Mouse (Mus musculus): ENCODE data around the gene Pla2g2d.
"Not testable (repeated sequence)": the region's sequence is repeated elsewhere in the genome, so short reads cannot be mapped to it uniquely, and the experiment has no call there.

Gene Pla2g2d

DNA sequence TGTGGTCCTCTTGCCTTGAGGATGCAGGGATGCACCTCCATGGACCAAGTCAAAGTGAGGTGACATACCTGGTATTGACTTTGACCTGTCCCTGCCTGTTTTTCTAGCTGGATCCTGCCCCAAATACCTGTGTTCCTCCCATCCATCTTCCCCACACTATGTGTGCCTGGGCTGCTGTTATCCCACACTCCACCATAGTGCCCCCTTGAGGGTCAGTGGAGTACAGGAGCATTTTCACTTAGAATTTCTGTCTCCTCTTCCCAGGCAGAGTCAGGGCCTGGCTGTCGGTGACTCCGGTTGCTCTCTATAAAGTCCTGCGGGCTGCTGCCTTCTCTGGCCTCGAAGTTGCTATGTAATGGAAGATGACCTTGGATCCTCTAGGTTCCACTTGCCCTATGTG lies 10.2 kb downstream of the Pla2g2d start:
- no peak for DNase-seq

DNA sequence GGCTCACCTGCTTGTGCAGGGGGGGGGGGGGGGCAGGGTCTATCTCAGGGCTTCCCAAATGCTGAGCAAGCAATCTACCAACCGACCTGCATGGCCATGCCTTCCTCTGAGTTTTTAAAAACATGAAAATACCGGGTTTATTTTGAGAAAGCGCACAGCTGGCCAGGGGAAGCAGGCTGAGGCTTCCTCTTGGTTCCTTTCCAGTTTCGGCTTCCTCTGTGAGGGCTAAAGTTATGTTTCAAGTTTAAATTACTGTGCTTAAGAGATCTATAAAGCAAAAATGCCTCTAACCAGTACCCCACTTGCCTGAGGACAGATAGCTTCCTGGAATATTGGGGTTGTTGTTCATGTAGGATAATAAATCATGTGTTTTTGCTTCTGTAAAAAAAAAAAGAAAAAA lies 10.6 kb downstream of the Pla2g2d start:
- DNase-seq, result no peak

DNA sequence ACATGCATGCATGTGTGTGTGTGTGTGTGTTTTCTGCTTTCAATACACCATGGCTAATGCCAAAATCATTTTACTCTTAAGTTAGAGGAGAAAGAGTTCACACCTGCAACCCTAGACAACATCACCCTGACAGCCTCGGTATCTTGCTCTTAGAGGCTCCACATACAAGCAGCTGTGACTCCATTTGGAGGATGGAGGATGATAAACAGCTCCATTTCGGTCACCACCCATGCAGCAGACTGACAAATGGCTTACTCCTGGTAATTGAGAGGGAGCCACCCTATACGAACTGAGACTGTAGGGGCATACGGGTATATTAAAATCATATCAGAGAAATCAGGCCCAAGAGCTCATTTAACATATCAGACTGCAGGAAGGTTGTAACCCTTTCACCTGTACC lies 12.8 kb downstream of the Pla2g2d start:
- DNase-seq, result no peak

DNA sequence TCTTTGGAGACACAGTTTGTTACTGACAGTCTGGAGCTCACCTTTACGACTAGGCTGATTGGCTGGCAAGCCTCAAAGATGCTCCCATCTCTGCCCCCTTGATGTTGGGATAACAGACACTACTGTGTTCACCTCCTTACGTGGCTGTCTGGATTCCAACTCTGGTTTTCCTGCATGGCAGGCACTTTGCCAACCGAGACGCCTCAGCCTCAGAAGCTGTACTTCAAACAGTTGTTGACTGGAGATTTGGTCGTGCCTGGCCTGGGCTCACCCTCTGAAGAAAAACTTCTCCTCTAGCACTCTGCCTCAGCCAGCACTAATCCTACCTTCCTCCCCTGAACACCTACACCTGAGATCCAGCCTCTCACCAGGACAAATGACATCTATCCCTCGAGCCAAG lies 15.9 kb downstream of the Pla2g2d start:
- no peak for DNase-seq

DNA sequence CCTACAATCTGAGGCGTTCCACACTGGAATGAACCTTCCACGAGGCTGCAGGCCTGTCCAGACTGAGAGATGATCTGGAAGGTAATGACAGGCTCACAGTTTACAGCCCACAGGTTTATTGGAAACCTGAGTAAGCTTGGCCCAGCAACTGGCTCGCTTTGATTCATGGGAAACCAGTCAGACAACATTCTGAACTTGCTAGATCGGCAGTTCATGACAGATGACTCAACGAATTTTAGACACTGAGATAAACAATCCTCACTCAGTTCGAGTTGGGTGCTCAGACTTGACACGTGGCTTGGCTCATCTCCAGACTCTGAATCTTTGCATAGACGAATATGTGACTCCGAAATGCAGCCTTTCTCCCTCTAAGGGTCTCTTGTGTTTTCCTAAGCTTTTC lies 17.1 kb downstream of the Pla2g2d start:
- DNase-seq, result no peak

DNA sequence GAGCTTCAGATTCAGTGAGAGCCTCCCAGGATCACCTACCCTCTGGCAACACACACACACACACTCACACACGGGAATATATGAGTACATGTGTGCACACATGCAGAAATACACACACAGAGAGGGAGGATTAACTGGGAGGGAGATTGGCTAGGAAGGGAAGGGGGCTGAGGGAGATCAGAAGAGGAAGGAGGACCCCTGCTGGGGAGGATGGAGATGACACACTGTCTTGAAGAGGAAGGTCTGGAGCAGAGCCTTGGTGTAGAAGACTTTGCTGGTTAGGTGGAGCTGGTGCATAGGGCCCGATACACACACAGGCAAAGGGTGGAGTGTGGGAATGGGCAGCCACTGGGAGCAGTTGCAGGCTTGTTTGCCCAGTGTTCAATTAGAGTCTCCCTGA lies 17.7 kb downstream of the Pla2g2d start:
- peak; percentile 65 for DNase-seq

DNA sequence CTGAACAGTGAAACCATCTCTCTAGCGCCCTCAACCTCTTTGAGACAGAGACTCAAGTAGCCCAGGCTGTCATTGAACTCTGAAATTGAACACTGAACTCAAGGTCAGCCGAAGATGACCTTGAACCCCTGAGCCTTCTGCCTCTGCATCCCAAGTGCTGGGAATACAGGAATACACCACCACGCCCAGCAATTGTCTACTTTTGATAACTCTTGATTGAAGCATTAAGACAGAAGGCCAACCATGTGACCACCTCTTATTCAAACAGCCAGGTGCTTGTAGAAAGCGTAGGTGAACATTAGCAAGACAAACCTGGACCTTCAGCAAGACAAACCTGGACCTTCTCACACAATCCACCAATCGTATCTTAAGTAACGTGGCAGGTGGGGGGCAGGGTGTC lies 18.8 kb downstream of the Pla2g2d start:
- DNase-seq, result no peak

DNA sequence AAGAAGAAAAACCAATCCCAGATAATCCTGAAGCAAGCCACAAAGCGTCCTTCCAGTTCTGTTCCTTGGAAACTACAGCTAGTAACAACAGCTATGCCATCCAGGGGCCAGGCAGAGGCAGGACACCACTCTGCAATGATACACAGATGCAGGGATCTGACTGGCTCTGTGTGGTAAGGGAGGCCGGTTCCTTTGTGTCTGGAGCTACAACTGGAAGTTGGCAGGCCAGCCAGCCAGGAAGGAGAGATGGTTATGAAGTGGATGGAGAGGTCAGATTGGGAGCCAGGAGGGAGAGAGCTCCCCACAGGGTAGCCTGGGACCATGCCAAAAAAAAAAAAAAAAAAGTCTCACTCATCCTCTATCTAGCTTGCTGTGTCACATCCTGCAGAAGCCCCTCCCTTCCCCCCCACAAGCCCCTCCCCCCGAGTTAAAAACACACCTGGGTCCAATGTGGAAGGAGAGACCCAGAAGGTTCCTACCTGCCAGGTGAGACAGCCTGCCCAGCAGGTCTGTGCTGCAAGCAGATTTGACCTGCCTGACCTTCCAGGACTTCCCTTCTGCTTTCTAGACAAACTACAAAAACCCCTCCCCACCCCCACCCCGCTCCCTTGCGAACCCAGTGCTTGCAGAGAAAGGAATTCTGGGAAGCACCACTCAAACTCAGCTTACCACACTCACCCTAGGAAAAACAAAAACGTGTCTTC lies 21.1 kb downstream of the Pla2g2d start:
- DNase-seq, result no peak

DNA sequence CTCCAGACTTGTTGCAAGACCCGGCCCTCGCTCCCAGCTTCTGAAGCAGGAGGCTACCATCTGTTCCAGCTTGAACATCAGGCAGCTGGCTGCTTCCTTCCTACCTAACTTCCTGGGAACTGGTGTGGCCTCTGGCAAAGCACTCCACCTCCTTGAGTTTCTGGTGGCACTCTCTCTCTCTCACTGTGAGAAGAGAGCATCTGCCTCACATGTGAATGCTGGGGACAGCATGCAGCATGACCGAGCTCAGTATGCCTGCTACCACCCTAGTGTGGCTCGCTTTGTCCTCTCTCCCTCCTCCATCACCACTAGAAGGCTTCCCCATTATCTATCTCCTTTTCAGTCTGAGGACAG lies 21.7 kb downstream of the Pla2g2d start:
- no peak for DNase-seq

DNA sequence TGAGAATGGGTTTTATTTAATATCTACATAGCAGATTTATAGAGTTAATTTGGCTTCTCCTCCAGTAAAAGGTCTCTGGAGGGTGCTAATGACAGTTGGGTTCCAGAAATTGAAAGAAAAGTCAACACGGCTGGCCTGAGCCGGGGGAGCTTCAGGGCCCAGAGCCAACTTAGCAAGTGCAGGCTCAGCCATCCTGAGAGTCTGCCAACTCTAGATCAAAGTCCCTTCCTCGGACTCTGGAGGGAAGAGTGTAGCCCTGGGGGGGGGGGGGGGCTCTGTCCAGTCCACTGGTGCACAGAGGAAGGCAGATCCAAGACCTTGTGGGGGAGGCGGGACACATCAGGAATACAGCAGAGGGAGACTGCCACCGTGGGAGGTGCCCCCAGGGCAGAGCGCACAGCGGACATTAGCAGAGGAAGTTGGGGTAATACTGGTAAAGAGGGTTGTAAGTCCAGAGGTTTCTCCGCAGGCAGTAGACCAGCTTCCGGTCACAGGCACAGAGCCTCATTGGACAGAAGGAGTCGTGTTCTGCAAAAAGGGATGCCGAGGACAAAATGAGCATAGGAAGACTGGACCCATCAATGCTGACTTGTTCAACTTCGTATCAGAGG lies 24.7 kb downstream of the Pla2g2d start:
- no peak for DNase-seq

DNA sequence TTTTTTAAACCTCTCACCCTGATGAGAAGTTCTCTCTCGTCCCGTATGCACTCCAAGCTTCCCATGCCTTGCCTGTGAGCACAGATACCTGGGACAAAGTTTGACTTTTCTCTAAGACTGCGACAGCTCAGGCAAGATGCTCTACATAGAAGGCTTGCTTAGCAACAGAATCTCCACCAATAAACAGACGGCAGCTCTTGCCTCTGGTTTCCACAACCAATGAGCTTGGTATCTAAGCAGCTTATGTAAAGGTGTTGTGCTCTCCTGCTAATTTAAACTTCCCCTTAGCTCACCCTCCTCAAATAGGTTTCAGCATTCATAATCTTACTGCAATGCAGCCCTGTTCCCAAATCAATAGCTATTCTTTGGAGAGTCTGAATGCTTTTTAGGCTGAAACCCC lies 26.1 kb downstream of the Pla2g2d start:
- DNase-seq, result peak; percentile 54

DNA sequence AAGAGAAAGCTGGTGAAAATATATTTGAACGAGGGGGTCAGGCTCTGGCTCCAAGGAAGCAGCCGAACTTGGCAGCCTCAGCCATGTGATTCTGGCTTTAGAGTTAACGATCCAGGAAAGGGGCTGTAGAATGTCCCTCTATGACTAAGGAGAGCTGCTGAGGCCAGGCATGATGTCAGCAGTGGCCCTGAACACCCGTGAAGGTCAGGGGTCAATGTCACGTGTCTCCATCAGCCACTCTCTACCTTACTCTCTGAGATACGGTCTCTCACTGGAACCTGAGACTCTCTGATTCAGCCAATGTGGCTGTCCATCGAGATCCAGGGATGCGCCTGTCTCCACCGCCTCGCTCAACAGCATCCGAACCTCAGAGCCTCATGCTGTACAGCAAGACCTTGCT lies 27.4 kb downstream of the Pla2g2d start:
- DNase-seq, result no peak

DNA sequence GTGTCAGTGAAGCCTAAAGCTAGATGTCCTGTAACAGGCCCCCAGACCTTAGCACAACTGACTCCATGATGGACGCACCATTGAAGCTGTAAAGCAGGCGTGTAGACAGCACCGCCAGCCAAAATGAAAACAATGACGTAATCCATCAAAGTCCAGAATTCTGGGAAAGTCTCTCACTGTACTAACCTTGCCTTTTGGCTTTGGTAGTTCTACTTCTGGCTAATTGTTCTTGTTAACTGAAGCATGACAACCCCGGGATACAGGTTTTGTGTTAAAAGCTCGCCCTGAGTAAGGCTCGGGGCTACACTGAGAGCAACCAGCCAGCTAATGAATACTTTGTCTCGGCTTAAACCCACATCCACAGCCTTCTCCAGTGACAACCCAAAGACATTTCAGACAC lies 29.7 kb downstream of the Pla2g2d start:
- no peak for DNase-seq

DNA sequence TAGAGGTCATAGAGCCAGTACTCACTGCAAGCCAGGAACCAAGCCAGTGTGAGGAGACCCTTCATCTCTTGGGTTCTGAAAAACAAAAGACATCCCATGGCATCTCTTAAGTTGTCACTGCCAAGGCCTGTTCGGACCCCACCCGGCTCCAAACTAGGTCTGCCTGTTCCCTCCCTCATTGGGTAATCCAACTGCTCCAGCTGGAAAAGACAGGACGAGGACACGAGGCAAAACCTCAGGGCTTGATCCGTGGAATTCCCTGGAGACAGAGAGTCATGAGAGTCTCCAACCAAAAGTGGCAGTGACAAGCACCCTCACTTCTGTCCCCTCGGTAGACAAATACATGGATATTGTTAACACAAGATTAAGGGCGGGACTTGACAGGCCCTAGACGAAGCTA lies 30.6 kb downstream of the Pla2g2d start:
- no peak for DNase-seq

DNA sequence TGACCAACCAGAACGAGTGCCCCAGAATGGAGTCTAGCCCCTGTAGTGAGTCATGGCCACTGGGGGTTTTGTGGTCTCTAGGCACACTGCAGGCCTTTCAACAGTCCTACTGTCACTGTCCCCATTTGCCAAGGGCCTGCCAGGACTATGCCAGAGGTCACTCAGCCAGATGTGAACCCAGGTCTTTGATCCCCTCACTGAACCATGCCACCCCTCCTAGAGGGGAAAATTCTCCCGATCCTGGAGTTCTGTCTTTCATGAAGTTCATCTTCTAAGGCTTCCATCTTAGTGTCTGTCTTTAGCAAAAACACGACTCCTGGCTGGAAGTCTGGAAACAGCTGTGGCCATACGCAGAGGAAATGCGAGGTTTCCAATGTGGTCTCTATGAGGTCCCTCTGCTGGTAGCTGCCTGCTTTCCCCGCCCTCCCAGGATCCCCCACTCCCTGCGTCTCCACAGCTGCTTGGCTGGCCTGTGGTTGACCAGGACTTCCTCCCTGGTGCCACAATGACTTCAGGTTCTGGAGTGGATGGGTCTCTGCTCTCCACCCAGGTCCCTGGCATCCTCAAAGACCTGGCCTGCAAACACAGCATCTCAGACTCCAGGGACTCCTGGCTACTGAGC lies 31.5 kb downstream of the Pla2g2d start:
- DNase-seq, result no peak

DNA sequence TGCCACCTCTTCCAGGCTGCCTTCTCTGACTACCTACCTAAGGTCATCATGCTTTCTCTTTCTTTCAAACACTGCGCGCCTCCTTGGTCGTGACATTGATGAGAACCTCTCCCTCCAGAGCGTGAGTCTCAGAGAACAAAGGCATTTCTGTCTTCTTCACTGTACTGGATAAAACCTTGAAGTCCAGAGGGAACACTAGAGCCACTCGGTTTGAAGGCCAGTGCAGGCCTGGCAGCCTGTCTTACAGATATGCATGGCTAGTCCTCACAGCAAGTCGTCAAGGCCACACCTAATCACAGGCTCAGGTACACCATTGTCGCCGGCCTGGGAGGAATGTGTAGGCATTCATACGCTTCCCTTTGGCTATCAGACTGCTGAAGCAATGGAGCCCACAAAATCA lies 40.6 kb downstream of the Pla2g2d start:
- no peak for DNase-seq

DNA sequence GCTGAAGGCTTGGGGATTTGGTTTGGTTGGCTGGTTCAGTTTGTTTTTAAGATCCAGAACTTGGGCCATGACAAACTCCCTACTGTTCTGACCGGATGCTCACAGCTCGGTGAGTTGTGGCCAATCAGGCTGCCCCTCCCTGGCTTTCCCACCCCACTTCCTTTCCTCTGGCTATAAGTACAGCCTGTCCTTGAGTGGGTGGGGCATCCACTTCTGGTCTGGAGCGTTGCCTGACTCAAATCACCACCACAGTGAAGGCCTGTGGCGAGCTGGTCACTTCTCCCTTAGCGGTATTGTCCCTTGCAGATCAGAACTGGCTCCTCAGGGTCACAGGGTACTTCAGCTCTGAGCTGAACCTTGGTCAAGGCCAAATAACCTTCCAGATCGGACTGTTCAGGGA lies 42.2 kb downstream of the Pla2g2d start:
- no peak for DNase-seq

DNA sequence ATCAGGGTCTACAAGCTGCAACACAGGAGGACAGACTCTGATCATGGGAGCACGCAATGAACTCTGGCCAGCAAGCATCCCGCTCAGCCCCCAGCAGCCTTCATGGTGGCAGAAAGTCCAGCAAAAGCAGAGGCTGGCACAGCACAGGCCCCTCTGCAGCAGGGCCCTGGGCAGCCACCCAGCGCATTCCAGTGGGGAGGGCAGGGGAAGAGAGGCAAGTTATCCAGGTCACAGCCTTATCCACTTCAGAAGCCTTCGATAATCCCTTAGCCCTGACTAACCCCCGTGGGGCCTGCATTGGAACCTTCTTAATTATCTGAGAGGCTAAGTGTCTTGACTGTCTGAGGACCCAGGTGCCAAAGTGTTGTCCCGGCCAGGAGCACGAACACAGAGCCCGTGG lies 43.6 kb downstream of the Pla2g2d start:
- no peak for DNase-seq

DNA sequence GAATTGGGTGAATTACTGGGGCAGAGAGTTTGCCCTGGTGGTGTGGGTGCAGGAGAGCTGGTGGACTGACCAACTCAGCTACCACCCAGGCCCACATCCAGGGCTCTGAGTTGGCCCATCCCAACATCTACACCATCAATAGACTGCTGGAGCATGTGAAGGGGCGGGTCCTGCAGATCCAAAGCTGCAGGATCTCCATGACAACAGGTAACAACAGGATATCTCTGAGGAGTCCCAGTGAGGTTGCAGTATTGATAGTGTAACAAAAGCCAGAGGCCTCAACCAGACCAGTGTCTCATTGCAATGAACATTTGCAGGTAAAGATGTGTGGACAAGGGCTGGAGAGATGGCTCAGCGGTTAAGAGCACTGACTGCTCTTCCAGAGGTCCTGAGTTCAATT lies 45.5 kb downstream of the Pla2g2d start:
- DNase-seq, result no peak

DNA sequence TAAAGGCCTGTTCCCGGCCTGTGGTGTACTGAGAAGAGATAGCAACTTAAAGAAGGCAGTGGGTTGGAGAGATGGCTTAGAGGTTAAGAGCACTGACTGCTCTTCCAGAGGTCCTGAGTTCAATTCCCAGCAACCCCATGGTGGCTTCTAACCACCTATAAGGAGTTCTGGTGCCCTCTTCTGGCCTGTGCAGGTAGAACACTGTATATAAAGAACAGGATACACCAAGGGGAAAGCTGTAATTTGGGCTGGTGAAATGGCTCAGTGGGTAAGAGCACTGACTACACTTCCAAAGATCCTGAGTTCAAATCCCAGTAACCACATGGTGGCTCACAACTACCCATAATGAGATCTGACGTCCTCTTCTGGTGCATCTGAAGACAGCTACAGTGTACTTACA lies 48.6 kb downstream of the Pla2g2d start:
- DNase-seq, result not testable (repeated sequence)

DNA sequence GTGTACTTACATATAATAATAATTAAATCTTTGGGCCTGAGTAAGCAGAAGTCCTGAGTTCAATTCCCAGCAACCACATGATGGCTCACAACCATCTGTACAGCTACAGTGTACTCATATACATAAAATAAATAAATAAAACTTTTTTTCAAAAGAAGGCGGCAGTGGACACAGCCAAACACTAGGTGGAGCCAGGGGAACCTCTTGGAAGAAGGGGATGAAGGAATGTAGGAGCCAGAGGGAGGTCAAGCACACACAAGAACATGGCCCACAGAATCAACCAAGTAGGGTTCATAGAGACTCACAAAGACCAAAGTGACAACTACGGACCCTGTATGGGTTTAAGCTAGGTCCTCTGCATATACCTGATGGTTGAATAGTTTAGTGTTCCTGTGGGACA lies 49.1 kb downstream of the Pla2g2d start:
- no peak for DNase-seq

DNA sequence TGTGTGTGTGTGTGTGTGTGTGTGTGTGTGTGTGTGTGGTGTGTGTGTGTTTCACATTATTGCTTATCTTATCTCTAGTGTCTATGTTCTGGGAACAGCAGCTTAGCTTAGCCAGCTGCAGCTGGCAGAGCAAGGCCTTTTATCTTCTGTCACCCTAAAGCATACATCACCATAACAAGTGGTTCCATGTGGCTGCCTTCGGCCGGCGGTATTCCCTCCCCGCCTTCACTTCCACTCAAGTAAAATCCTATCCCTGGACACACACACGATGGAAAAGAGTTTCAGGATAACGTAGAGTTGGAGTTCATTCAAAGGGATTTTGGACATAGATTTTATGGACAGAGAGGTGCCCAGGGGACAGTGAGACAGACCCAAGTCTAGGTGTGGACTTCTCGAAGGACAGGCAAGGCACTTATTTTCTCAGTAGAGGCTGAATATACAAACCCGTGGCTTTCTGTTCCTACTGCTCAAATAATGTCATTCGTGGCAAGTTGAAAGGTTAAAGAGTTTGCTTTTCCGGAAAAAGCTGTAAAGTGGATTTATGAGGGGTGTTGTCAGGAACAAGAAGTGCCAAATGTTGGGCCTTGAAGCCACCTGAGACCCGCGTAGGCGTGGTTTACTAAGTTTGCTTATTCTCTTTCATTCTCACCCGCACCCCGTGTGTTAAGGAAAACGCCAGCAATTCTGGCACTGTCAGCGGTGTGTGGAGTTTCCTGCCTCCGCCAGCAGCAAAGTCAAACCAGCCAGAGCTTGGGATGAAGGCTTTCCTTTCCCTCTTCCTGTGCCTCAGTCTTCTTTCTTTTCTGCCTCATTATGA lies 50.4 kb downstream of the Pla2g2d start:
- no peak for DNase-seq

DNA sequence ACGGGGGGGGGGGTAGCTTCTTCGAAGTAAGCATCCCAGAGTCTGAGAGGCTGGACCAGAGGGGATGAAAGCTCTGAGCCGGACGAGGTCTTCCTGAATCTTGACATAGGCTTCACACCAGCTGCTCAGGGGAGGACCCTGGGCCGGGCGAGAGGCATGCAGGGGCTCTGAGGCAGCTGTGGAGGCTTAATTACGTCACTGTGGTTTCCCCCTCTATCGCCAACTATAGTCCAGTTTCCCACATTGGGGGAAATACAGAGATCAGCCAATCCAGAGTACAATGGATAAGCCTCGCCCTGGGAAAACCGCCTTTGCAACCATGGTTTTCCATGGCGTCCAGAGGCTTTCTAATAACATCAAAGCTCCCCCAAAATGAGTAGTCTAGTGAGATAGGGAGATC lies 51.6 kb downstream of the Pla2g2d start:
- no peak for DNase-seq
